Mouse (Mus musculus) cerebellum, adult 2 months (tissue): ENCODE data around the gene Spint2.

Experiments used
- CTCF ChIP-seq: fragments of 200-500 bp; IDR thresholded peaks from 2 replicates; pipeline ENCODE4 v1.5.1; 2011; ENCODE audit warnings: low read depth, mild to moderate bottlenecking, control low read depth, low read length, moderate library complexity, borderline replicate concordance; ENCODE audit not compliant: insufficient read depth
- POLR2A ChIP-seq: fragments of 200-500 bp; IDR thresholded peaks from 2 replicates; pipeline ENCODE4 v1.6.1; 2011; ENCODE audit warnings: low read length, control low read depth, borderline replicate concordance; ENCODE audit not compliant: insufficient read depth

- TF ChIP-seq POLR2A (no peak), CTCF (no peak)
These were observed 402 bp upstream of the Spint2 start for GRCm38 (mm10) chr7:29282074-29282554.
